Mouse (Mus musculus): ENCODE results near the gene Ifna9. TPM values are rescaled to one million over a fixed set of nuclear protein-coding genes. Genes with fewer than 3 reads are reported as not detected.
"Not testable (repeated sequence)": the region's sequence is repeated elsewhere in the genome, so short reads cannot be mapped to it uniquely, and the experiment has no call there.

Gene Ifna9
- not detected in 2 replicates for polyA plus RNA-seq (2016; fragmentation: Nextera tagmentation; extraction: Ambion mirVana)

DNA sequence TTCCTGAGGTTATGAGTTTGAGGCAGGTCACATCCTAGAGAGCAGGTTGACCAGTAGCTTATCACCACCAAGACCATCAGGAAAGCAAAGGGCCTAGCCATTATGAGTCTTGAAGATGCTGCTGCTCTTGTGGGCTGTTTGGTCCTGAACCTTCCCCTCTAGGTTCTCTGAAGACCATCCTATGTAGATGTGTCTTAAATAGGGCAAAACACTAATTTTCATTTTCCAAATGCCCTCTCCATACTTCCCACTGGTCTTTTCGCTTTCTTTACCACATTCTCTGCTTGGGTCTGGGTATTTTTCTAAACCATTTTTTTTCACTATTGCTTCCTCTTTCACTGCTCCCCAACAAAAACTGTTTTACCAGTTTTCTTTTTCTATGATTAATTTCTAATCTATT, at the start of gene Ifna9:
Gene Ifna9 (minus strand): TSS at position 101 of the 400 bp plus-strand sequence.
- H3K27me3 ChIP-seq (ENCODE audit: insufficient read depth, poor library complexity, severe bottlenecking) = no peaks in the 10 kb centered on the region
- WGBS = 82% methylated on average over 1 of the region's 1 CpGs

DNA sequence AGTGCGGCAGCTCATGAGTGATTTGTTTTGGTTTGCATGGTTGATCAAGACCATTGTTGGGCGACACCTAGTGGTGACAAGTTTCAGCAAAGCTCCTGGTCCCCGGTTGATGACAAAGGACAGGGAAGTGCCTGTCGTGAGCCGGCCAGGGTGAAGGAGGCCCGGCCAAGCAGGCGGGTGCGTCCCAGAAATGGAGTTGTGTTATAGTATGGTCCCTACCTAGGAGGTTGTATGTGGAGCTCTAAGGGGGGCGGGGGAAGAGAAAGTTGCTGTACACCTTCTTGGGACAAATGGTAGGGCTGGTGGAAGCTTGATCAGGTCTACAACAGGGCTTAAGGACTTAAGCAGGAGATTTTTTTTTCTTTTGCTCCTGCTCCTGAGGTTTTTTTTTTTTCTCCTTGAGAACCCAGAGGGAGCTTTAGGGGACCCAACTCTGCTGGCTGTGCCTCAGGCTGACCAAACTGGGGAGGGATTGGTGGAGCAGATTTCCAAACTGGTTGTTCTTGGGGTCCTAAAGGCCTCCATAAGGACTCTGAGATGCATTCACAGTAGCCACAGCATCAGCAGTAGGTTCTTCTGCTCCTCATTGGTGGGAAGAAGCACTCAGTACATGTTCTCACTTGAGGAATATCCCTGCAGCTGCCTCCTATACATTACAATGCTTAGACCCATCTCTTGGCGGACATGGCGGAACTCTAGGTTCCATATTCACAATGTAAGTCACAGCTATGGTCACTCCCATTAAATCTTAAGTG, 49.1 kb upstream of the Ifna9 start:
- no peaks in the 10 kb centered on the region for H3K4me1 ChIP-seq (replicated peaks)
- peak overlapping the region; percentile 38 for H3K4me3 ChIP-seq
- no peaks in the 10 kb centered on the region for H3K9me3 ChIP-seq
- no peaks in the 10 kb centered on the region for H3K36me3 ChIP-seq
- peak; percentile 88 for DNase-seq (ENCODE audit: low spot score)
- WGBS = 19% methylated on average over 11 of the region's 11 CpGs
- no peak overlapping the region for H3K27ac ChIP-seq
- no peaks in the 10 kb centered on the region for H3K27me3 ChIP-seq (ENCODE audit: insufficient read depth, poor library complexity, severe bottlenecking)

More for the DNA sequence above, at the start of gene Ifna9:
- Histone ChIP-seq H3K4me3 (no peak within 1 kb of the TSS), H3K27ac (no peak within 1 kb of the TSS), H3K9me3 (no peaks in the 10 kb centered on the region), H3K36me3 (no peaks in the 10 kb centered on the region), H3K4me1 (replicated peaks) (no peaks in the 10 kb centered on the region)
- DNase-seq (ENCODE audit: low spot score) = no peak

DNA sequence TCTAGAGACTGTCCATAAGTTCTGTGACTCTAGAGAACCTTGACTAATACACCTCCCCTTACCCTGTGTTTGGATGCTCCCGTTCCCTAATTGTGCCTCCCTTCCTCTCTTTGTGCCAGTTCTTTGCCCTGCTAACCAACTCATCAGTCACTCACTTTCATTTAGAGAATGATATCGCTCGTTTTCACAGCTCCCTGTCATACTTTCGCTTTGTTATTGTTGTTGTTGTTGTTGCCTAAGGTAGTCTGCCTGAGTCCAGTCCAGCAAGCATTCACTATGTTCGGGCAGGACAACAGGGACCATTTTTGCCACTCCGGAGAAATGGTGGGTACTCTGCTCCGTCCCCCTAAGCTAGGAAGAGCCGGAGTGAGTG, 48.5 kb upstream of the Ifna9 start:
- DNase-seq (ENCODE audit: low spot score) = no peak
- Histone ChIP-seq H3K36me3 (no peaks in the 10 kb centered on the region), H3K9me3 (no peaks in the 10 kb centered on the region), H3K4me3 (peak overlapping the region; percentile 38), H3K27me3 (ENCODE audit: insufficient read depth, poor library complexity, severe bottlenecking) (no peaks in the 10 kb centered on the region), H3K27ac (no peak overlapping the region), H3K4me1 (replicated peaks) (no peaks in the 10 kb centered on the region)
- 73% methylated on average over 8 of the region's 8 CpGs for WGBS

DNA sequence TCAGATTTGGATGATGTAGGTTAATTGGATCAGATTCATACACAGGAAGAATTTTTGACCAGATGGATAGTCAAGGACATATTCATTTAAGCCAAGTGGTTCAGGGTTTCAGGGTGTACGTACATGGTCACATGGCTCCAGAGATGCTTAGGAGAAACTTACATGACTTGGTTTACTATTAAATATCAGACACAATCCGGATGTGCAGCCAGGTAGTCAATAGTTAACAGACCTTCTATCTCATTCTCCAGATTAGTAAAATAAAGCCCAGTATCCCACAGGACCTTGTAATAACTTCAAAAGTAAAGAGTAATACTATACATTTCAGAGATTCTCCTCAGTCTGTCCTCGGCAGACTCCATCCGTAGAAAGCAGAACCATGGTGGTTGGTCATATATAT, 42.1 kb upstream of the Ifna9 start, which contains the start of gene C87499:
Gene C87499 (minus strand): TSS at position 101 of the 400 bp plus-strand sequence.
- H3K27ac ChIP-seq = no peak within 1 kb of the TSS
- H3K36me3 ChIP-seq = no peaks in the 10 kb centered on the region
- H3K27me3 ChIP-seq (ENCODE audit: insufficient read depth, poor library complexity, severe bottlenecking) = no peaks in the 10 kb centered on the region
- H3K4me3 ChIP-seq = no peak within 1 kb of the TSS
- H3K9me3 ChIP-seq = no peaks in the 10 kb centered on the region
- H3K4me1 ChIP-seq (replicated peaks) = no peaks in the 10 kb centered on the region
- 89% methylated on average over 4 of the region's 4 CpGs for WGBS
- DNase-seq (ENCODE audit: low spot score) = no peak

DNA sequence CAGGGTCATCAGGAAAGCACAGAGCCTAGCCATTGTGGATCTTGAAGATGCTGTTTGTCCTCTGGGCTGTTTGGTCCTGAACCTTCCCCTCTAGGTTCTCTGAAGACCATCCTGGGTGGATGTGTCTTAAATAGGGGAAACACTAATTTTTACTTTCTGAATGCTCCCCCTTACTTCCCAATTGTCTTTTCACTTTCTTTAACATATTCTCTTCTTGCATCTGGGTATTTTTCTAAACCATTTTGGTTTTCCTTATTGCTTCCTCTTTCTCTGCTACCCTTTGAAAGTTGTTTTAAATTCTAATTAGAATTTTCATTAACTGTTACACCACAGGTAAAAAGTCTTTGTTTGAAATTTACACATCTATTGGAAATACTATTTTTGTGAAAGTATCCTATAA, 11.1 kb upstream of the Ifna9 start, which contains the start of gene Ifna12:
Gene Ifna12 (minus strand): TSS at position 101 of the 400 bp plus-strand sequence.
- H3K4me3 ChIP-seq = no peak within 1 kb of the TSS
- DNase-seq (ENCODE audit: low spot score) = no peak
- H3K9me3 ChIP-seq = no peaks in the 10 kb centered on the region
- no peaks in the 10 kb centered on the region for H3K4me1 ChIP-seq (replicated peaks)
- H3K36me3 ChIP-seq = no peaks in the 10 kb centered on the region
- no peak within 1 kb of the TSS for H3K27ac ChIP-seq
- no peaks in the 10 kb centered on the region for H3K27me3 ChIP-seq (ENCODE audit: insufficient read depth, poor library complexity, severe bottlenecking)

DNA sequence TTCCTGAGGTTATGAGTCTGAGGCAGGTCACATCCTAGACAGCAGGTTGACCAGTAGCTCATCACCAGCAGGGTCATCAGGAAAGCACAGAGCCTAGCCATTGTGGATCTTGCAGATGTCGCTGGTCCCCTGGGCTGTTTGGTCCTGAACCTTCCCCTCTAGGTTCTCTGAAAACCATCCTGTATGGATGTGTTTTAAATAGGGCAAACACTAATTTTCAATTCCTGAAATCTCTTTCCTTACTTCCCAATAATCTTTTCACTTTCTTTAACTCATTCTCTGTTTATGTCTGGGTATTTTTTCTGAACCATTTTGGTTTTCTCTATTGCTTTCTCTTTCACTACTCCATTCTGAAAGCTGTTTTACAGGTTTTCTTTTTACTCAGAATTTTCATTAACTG, 20.5 kb downstream of the Ifna9 start, which contains the start of gene Ifna14:
Gene Ifna14 (minus strand): TSS at position 101 of the 400 bp plus-strand sequence.
- H3K4me1 ChIP-seq (replicated peaks) = no peaks in the 10 kb centered on the region
- WGBS = 82% methylated on average over 1 of the region's 1 CpGs
- H3K27ac ChIP-seq = no peak within 1 kb of the TSS
- no peaks in the 10 kb centered on the region for H3K36me3 ChIP-seq
- H3K9me3 ChIP-seq = no peaks in the 10 kb centered on the region
- no peak within 1 kb of the TSS for H3K4me3 ChIP-seq
- DNase-seq (ENCODE audit: low spot score) = no peak
- no peaks in the 10 kb centered on the region for H3K27me3 ChIP-seq (ENCODE audit: insufficient read depth, poor library complexity, severe bottlenecking)

DNA sequence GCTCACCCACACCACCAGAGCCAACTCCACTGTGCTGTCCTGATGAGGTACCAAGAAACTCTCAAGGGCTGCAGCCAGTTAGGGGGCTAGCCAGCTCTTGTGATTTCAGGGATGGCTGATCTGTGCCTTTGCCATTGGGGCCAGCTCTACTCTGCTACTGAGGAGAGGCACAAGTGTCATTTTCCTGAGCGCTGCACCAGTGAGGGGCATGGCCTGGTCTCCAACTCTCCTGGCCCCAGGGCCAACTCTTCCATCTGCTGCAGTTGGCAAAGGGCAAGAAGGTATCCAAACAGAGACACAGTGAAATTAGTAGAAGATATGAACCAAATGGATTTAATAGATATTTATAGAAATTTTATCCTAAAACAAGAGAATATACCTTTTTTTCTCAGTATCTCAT, 30.4 kb downstream of the Ifna9 start:
- no peaks in the 10 kb centered on the region for H3K4me1 ChIP-seq (replicated peaks)
- H3K36me3 ChIP-seq = no peaks in the 10 kb centered on the region
- no peak for DNase-seq (ENCODE audit: low spot score)
- no peak overlapping the region for H3K4me3 ChIP-seq
- WGBS = 96% methylated on average over 1 of the region's 1 CpGs
- H3K9me3 ChIP-seq = no peaks in the 10 kb centered on the region
- H3K27me3 ChIP-seq (ENCODE audit: insufficient read depth, poor library complexity, severe bottlenecking) = no peaks in the 10 kb centered on the region
- H3K27ac ChIP-seq = no peak overlapping the region

DNA sequence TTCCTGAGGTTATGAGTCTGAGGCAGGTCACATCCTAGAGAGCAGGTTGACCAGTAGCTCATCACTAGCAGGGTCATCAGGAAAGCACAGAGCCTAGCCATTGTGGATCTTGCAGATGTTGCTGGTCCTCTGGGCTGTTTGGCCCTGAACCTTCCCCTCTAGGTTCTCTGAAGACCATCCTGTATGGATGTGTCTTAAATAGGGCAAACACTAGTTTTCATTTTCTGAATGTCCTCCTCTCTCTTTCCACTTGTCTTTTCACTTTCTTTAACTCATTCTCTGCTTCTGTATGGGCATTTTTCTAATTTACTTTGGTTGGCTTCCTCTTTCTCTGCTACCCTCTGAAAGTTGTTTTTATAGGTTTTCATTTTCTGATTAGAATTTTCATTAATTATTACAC, 34.0 kb downstream of the Ifna9 start, which contains the start of gene Ifna15:
Gene Ifna15 (minus strand): TSS at position 101 of the 400 bp plus-strand sequence.
- not testable (repeated sequence) for H3K27me3 ChIP-seq (ENCODE audit: insufficient read depth, poor library complexity, severe bottlenecking); H3K4me3 ChIP-seq; DNase-seq (ENCODE audit: low spot score); H3K27ac ChIP-seq; H3K9me3 ChIP-seq; H3K36me3 ChIP-seq; H3K4me1 ChIP-seq (replicated peaks)

DNA sequence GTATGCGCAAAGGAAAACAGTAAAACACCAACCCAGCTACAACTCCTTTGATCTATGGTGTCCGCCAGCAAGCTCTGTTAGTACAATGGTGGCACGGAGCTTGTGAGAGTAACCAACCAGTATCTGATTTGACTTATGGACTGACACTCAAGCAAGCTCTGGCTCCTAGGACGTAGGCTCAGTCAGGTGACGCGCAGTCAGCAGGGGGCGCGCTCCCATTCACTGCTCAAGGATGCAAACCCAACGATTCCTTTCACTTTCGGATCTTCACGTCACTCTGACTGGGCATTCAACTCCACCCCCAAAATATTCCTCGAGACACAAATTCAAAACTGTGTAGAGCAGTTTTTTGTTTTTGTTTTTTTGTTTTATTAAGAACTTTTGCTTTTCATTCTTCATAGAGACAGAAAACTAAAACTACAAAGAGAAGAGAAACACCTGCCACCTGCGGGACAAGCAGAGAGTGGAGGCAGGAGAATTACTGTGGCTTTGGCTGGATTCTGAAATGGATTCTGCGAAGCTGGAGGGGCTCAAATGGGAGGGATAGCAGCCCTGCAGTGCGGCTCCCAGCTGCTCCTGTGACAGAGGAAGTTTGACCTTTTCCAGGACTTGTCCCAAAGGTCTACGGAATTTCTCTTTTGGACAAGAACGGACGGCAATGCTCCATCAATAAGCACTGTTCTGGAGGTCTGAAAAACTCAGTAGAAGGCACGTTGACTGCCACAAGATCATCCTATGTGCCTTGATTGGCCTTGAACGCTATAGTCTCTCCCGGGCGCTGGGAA, 41.8 kb downstream of the Ifna9 start:
- Histone ChIP-seq H3K9me3 (no peaks in the 10 kb centered on the region), H3K27me3 (ENCODE audit: insufficient read depth, poor library complexity, severe bottlenecking) (no peaks in the 10 kb centered on the region), H3K36me3 (no peaks in the 10 kb centered on the region), H3K27ac (no peak overlapping the region), H3K4me1 (replicated peaks) (0 out of 2 replicates have a peak, but pooled peaks cover 5% of the 10 kb centered on the region), H3K4me3 (peak overlapping the region; percentile 41)
- 35% methylated on average over 22 of the region's 22 CpGs for WGBS
- peak; percentile 72 for DNase-seq (ENCODE audit: low spot score)

DNA sequence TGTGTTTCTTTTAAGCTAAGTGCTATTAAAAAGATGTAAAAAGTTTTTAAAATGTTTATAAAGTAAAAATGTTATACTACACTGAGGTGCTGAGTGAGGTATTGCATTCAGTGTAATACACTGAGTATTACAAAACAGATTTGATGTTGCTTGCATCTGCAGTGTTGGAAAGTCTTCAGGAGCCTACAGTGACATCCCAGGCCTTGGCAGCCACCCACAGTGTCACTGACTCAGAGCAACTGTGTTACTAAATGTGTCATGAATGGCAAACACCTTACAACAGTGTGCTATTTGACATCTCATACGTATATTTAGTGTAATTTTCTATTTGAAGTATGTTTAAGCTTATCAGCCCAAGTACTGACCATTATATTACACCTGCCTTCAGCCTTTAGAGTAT, 44.2 kb downstream of the Ifna9 start:
- H3K27me3 ChIP-seq (ENCODE audit: insufficient read depth, poor library complexity, severe bottlenecking) = no peaks in the 10 kb centered on the region
- H3K9me3 ChIP-seq = no peaks in the 10 kb centered on the region
- no peak overlapping the region for H3K4me3 ChIP-seq
- WGBS = 79% methylated on average over 1 of the region's 1 CpGs
- H3K27ac ChIP-seq = no peak overlapping the region
- H3K4me1 ChIP-seq (replicated peaks) = 0 out of 2 replicates have a peak, but pooled peaks cover 5% of the 10 kb centered on the region
- H3K36me3 ChIP-seq = no peaks in the 10 kb centered on the region
- no peak for DNase-seq (ENCODE audit: low spot score)

DNA sequence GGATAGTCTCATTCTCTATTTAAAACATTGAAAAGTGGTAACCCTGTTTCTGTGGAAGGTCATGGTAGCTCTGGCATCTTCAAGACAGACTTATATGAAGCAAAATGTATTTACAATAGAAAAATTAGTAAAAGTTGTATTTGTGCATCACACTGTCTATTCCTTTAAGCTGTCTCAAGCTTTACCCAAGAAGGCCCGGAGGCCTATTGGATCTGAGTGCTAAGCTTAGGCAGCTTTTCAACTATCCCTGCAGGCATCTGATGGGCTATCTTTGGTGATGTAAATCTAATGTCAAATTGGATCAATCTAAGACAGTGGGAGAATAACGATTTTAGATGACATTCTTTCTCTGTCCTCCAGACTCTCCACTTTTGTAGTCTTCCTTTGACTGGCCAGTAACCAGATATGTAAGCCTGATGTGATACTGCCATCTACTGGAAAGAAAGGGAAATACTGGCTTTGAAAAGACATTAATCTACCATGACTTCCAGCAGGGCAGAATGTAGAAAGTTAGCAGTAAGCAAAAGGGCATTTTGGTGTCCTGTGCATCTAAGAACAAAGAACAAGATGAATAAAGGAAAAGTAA, 48.4 kb downstream of the Ifna9 start:
- Histone ChIP-seq H3K9me3 (no peaks in the 10 kb centered on the region), H3K27me3 (ENCODE audit: insufficient read depth, poor library complexity, severe bottlenecking) (no peaks in the 10 kb centered on the region), H3K27ac (no peak overlapping the region), H3K36me3 (no peaks in the 10 kb centered on the region), H3K4me3 (no peak overlapping the region), H3K4me1 (replicated peaks) (no peaks in the 10 kb centered on the region)
- DNase-seq (ENCODE audit: low spot score) = no peak
- WGBS = 50% methylated on average over 2 of the region's 2 CpGs
